Mouse (Mus musculus): ENCODE results near the gene Srsf1. TPM values are rescaled to one million over a fixed set of nuclear protein-coding genes. Genes with fewer than 3 reads are reported as not detected.

Gene Srsf1
- polyA plus RNA-seq, 1 experiment from 2014 or later: 345 TPM

DNA sequence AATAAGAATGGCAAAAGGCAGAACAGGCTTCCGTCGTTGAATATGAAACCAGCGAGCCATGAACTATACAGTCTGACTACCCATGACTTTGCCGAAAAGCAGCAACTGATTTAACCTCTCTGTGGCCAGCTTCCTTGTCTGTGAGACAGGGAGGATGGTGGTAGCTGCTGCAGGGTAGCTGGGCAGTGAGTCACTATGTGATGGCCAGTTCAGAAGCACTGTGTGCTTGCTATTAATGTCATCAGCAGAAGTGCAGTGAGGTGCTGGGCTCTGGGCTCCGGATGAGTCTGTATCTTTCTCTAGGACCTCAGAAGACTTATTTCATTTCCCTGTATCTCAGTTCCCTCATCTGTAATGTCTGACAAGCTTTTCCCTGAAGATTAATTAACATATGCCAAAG lies 43.1 kb downstream of the Srsf1 start:
- Histone ChIP-seq H3K4me3 (ENCODE audit: low read depth, low read length) (no peak overlapping the region), H3K9me3 (ENCODE audit: control insufficient read depth, low read depth, low read length) (no peaks in the 10 kb centered on the region), H3K9ac (replicated peaks; ENCODE audit: low read depth, low read length) (no peak overlapping the region), H3K4me2 (replicated peaks; ENCODE audit: low read depth, low read length) (no peak overlapping the region), H3K36me3 (ENCODE audit: control insufficient read depth, insufficient read depth, low read length) (no peaks in the 10 kb centered on the region), H3K4me1 (ENCODE audit: control insufficient read depth, insufficient read depth, low read length) (no peaks in the 10 kb centered on the region), H3K27me3 (ENCODE audit: control insufficient read depth, insufficient read depth, low read length) (no peaks in the 10 kb centered on the region), H3K27ac (ENCODE audit: low read length) (no peak overlapping the region)
- 77% methylated on average over 5 of the region's 5 CpGs for WGBS
- ATAC-seq (ENCODE audit: insufficient number of reproducible peaks, insufficient read depth, low FRiP score, low read depth): no peak

DNA sequence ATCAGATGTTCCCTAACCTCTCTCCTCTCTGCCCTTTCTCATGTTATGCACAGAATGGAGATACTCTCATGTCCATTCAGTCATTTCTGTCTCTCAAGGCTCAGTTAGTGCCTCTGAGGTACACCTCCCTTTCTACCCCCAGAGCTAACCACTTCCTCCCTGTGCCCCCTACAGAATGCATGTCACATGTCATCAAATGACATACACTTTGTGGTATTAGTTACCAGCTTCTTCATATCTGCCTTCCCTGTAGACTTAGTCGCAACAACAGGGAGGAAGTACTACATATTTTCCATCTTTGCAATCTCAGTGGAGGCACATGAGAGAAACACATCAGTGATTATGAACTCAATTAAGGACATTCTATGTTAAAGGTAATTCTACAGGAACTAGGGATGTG lies 44.8 kb downstream of the Srsf1 start:
- Histone ChIP-seq H3K36me3 (ENCODE audit: control insufficient read depth, insufficient read depth, low read length) (no peaks in the 10 kb centered on the region), H3K9ac (replicated peaks; ENCODE audit: low read depth, low read length) (no peak overlapping the region), H3K4me3 (ENCODE audit: low read depth, low read length) (no peak overlapping the region), H3K4me1 (ENCODE audit: control insufficient read depth, insufficient read depth, low read length) (peaks cover 2% of the 10 kb centered on the region; the same call in 1 of the 2 replicates), H3K4me2 (replicated peaks; ENCODE audit: low read depth, low read length) (no peak overlapping the region), H3K27me3 (ENCODE audit: control insufficient read depth, insufficient read depth, low read length) (no peaks in the 10 kb centered on the region), H3K9me3 (ENCODE audit: control insufficient read depth, low read depth, low read length) (no peaks in the 10 kb centered on the region), H3K27ac (ENCODE audit: low read length) (no peak overlapping the region)
- ATAC-seq (ENCODE audit: insufficient number of reproducible peaks, insufficient read depth, low FRiP score, low read depth): no peak
- 82% methylated on average over 1 of the region's 1 CpGs for WGBS

DNA sequence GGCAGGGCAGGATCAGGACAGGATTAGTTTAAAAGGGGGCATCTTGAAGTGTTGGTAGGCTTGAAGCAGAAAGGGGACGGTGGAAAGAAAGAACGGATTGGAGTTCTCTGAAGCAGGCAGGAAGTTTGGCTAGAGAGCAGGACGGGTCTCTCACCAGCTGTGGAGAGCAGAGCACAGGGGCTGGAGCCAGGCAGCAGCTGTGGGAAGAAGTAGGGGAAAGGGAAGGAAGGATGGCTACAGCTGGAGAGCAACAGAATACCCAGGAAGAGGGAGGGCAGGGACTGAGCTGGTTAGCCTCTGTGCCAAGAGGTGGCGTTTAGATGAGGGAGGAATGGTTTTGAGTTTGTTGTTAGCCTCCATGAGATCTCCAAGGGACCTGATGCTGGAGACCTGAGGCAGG lies 50.0 kb downstream of the Srsf1 start:
- WGBS: 13% methylated on average over 4 of the region's 4 CpGs
- no peaks in the 10 kb centered on the region for H3K27me3 ChIP-seq (ENCODE audit: control insufficient read depth, insufficient read depth, low read length)
- peak overlapping the region; percentile 68 for H3K27ac ChIP-seq (ENCODE audit: low read length)
- no peak overlapping the region for H3K9ac ChIP-seq (replicated peaks; ENCODE audit: low read depth, low read length)
- no peak overlapping the region for H3K4me3 ChIP-seq (ENCODE audit: low read depth, low read length)
- ATAC-seq (ENCODE audit: insufficient number of reproducible peaks, insufficient read depth, low FRiP score, low read depth): peak; percentile 53; the same call in 1 of the 2 replicates
- H3K9me3 ChIP-seq (ENCODE audit: control insufficient read depth, low read depth, low read length): no peaks in the 10 kb centered on the region
- peak overlapping the region; percentile 67; the same call in 1 of the 2 replicates for H3K4me2 ChIP-seq (replicated peaks; ENCODE audit: low read depth, low read length)
- H3K36me3 ChIP-seq (ENCODE audit: control insufficient read depth, insufficient read depth, low read length): no peaks in the 10 kb centered on the region
- peaks cover 28% of the 10 kb centered on the region for H3K4me1 ChIP-seq (ENCODE audit: control insufficient read depth, insufficient read depth, low read length)

DNA sequence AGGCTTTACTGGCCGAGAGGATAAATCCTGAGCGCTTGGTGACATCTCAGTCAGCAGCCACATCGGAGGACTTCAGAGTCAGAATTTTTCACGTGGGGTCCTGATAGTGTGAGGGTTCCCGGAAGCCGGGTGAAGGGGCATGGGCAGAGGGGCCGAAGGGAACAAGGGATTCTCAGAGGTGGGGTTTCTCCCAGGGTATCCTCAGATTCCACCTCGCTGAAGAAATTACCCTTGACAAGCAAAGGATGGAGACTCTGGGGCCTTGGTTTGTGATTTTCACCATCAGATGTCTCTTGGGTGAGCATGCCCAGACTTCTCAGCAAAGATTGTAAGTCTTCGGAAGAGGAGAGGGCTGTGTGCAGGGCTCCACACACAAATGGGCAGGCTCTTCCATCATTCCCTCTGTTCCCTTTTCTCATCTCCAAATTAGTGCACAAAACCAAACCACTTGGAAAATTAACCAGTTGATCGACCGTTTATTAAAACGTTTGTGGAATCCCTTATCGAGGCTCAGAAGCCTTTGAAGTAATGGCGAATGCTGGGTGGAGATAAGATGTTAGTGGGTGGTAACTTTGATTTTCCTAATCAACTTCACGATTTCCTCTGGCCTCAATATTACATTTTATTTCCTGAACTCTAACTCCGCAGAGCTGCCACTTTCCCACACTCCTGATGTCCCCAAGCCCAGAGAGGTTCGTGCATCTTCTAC lies 51.0 kb downstream of the Srsf1 start, which contains the start of gene Cuedc1:
TSS of gene Cuedc1 (plus strand) at position 38 of the 709 bp plus-strand sequence.
- Histone ChIP-seq H3K4me3 (ENCODE audit: low read depth, low read length) (peak within 1 kb of the TSS; percentile 87), H3K9me3 (ENCODE audit: control insufficient read depth, low read depth, low read length) (no peaks in the 10 kb centered on the region), H3K27me3 (ENCODE audit: control insufficient read depth, insufficient read depth, low read length) (no peaks in the 10 kb centered on the region), H3K9ac (replicated peaks; ENCODE audit: low read depth, low read length) (peak within 1 kb of the TSS; percentile 95), H3K36me3 (ENCODE audit: control insufficient read depth, insufficient read depth, low read length) (no peaks in the 10 kb centered on the region), H3K27ac (ENCODE audit: low read length) (peak within 1 kb of the TSS; percentile 92), H3K4me1 (ENCODE audit: control insufficient read depth, insufficient read depth, low read length) (peaks cover 28% of the 10 kb centered on the region), H3K4me2 (replicated peaks; ENCODE audit: low read depth, low read length) (peak within 1 kb of the TSS; percentile 67)
- no peak for ATAC-seq (ENCODE audit: insufficient number of reproducible peaks, insufficient read depth, low FRiP score, low read depth)
- 27% methylated on average over 17 of the region's 17 CpGs for WGBS

GRCm38 (mm10) chr11:88098787-88099598 lies 51.8 kb downstream of the Srsf1 start:
- peak overlapping the region; percentile 87 for H3K4me3 ChIP-seq (ENCODE audit: low read depth, low read length)
- peaks cover 28% of the 10 kb centered on the region for H3K4me1 ChIP-seq (ENCODE audit: control insufficient read depth, insufficient read depth, low read length)
- no peaks in the 10 kb centered on the region for H3K36me3 ChIP-seq (ENCODE audit: control insufficient read depth, insufficient read depth, low read length)
- peak overlapping the region; percentile 95 for H3K9ac ChIP-seq (replicated peaks; ENCODE audit: low read depth, low read length)
- no peaks in the 10 kb centered on the region for H3K9me3 ChIP-seq (ENCODE audit: control insufficient read depth, low read depth, low read length)
- H3K27me3 ChIP-seq (ENCODE audit: control insufficient read depth, insufficient read depth, low read length): no peaks in the 10 kb centered on the region
- H3K4me2 ChIP-seq (replicated peaks; ENCODE audit: low read depth, low read length): peak overlapping the region; percentile 67
- WGBS: 1% methylated on average over 87 of the region's 95 CpGs
- ATAC-seq (ENCODE audit: insufficient number of reproducible peaks, insufficient read depth, low FRiP score, low read depth): peak; percentile 60
- peak overlapping the region; percentile 92 for H3K27ac ChIP-seq (ENCODE audit: low read length)

DNA sequence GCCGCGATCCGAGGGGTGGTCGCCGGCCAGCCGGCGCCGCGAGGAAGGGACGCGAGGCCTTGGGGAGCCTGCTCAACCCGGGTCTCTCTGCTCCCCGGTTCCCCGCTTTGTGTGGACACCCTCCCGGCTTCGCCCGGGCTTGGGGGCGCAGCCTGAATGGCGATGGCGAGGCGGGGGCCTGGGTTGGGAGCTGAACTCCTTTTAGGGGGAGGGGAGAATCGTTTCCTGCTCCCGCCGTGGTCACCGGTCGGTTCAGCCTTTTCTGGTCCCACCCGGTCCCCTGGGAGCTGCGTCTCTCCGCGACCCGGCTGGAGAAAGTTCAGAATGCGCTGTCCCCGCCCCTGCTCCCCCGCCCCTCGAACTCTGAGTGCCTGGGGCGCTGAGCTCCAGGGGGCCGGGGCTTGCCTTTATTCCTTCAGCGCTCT lies 52.4 kb downstream of the Srsf1 start:
- H3K4me3 ChIP-seq (ENCODE audit: low read depth, low read length): peak overlapping the region; percentile 87
- peak overlapping the region; percentile 92 for H3K27ac ChIP-seq (ENCODE audit: low read length)
- peak; percentile 43; the same call in 1 of the 2 replicates for ATAC-seq (ENCODE audit: insufficient number of reproducible peaks, insufficient read depth, low FRiP score, low read depth)
- no peaks in the 10 kb centered on the region for H3K27me3 ChIP-seq (ENCODE audit: control insufficient read depth, insufficient read depth, low read length)
- no peaks in the 10 kb centered on the region for H3K36me3 ChIP-seq (ENCODE audit: control insufficient read depth, insufficient read depth, low read length)
- WGBS: under 1% methylated on average over 38 of the region's 38 CpGs
- H3K9ac ChIP-seq (replicated peaks; ENCODE audit: low read depth, low read length): peak overlapping the region; percentile 95
- peaks cover 28% of the 10 kb centered on the region for H3K4me1 ChIP-seq (ENCODE audit: control insufficient read depth, insufficient read depth, low read length)
- no peaks in the 10 kb centered on the region for H3K9me3 ChIP-seq (ENCODE audit: control insufficient read depth, low read depth, low read length)
- peak overlapping the region; percentile 67 for H3K4me2 ChIP-seq (replicated peaks; ENCODE audit: low read depth, low read length)

DNA sequence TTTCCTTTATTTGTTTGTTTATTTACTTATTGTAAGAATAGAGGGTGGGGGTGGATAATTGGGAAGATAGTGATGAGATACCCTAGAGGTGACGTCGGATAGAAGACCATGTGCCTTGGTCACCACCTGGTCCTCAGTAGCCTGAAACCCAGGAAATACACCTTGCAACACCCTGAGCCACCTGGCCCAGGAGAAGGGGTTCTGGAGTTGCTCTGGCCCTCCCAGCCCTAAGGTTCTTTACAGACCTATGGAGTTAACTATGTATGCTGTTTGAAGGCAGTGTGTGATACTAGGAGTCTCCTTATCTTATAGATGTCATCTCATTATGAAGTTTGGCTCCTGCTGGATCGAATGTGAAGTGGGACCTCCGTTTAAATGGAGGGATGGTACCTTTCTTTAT lies 53.0 kb downstream of the Srsf1 start:
- Histone ChIP-seq H3K27ac (ENCODE audit: low read length) (no peak overlapping the region), H3K9ac (replicated peaks; ENCODE audit: low read depth, low read length) (peak overlapping the region; percentile 95), H3K4me2 (replicated peaks; ENCODE audit: low read depth, low read length) (peak overlapping the region; percentile 67), H3K4me3 (ENCODE audit: low read depth, low read length) (peak overlapping the region; percentile 87), H3K4me1 (ENCODE audit: control insufficient read depth, insufficient read depth, low read length) (peaks cover 28% of the 10 kb centered on the region), H3K27me3 (ENCODE audit: control insufficient read depth, insufficient read depth, low read length) (no peaks in the 10 kb centered on the region), H3K9me3 (ENCODE audit: control insufficient read depth, low read depth, low read length) (no peaks in the 10 kb centered on the region), H3K36me3 (ENCODE audit: control insufficient read depth, insufficient read depth, low read length) (no peaks in the 10 kb centered on the region)
- WGBS: 34% methylated on average over 4 of the region's 4 CpGs
- no peak for ATAC-seq (ENCODE audit: insufficient number of reproducible peaks, insufficient read depth, low FRiP score, low read depth)
